Mouse (Mus musculus) CD4-positive naive resting alpha-beta T cell, adult 57 days (primary cell): ENCODE measurements around the gene Fkbpl. TPM values are rescaled to one million over a fixed set of nuclear protein-coding genes. Genes with fewer than 3 reads are reported as not detected.

Source experiments
- total RNA-seq: library from RNA; stranded (reverse); gene quantifications from one replicate; pipeline ENCODE4 v1.2.4, GENCODE M21; 2023

Fkbpl gene
- 3.3 TPM for total RNA-seq

DNA sequence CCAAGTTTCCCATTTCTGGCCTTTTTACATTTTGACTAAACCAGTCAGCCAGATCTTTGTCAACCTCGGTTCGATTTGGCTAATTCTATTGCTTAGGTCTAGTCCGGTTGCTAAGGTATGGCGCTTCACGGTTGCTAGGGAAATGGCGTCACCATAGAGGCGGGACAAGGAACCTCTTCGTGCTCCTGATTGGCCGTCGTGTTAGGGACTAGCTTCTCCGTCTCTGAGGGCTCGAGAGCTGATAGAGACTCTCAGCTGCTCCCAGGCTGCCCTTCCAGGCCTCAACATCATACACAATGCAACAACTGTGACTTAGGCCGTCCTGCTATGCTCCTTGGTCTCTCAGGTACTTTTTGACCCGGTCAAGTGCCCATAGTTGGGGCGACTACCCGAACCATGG lies at the start of gene Fkbpl:
Gene Fkbpl (plus strand): TSS at position 157 of the 400 bp plus-strand sequence.

DNA sequence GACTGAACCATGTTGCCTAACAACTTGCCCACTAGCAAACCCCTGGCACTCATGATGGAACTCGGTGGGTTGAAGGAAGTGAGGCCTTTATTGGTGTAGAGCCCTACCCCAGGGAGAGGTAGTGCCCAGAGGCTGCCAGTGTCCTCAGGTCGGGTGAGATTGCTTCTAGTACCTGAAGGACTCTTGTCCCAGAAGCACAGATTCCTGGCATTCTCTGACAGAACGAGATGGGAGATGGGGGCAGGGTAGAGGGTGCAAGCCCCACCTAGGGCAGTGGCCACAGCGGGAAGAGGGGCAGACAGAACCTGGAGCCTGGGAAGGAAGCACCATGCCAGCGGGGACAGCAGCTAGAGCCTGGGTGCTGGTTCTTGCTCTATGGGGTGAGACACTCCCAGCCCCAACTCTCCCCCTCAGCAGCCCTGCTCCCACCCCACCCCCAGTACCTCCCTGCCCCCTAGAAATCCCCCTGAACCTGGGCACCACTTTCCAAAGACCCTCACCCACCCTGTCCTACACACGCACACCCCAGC lies 46.9 kb upstream of the Fkbpl start, which contains the start of gene Ager:
Gene Ager (plus strand): TSS at position 297 of the 530 bp plus-strand sequence.

DNA sequence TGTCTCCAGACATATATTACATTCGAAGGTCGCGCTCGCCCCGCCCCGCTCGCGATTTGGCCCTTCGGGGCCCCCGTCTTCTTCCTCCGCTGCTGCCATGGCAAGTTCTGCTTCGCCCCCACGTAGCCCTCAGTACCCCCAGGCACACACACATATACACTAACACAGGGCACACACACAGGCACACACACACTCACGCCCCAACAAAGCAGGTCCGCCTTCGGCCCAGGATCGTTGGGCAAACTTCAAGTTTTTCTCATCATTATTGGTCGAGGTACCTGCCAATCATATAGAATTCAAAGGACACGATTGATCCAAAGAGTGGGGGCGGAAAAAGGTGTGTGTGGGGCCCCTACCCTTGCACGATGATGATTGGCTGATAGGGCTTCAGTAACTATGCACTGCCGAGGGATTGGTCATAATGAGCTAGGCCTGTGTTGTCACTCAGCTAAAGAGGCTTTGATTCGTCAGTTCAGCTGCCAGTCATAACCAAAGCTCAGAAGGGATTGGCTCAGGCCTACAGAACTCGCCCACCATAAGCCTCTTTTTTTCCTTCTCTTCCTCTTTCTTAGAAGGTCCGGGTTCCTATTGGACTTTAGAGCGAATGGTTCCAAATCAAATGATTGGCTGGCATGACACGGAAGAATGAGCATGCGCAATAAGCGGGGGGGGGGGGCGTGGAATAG lies 41.0 kb upstream of the Fkbpl start, which contains the start of gene Rnf5:
Gene Rnf5 (minus strand): TSS at position 316 of the 686 bp plus-strand sequence.

DNA sequence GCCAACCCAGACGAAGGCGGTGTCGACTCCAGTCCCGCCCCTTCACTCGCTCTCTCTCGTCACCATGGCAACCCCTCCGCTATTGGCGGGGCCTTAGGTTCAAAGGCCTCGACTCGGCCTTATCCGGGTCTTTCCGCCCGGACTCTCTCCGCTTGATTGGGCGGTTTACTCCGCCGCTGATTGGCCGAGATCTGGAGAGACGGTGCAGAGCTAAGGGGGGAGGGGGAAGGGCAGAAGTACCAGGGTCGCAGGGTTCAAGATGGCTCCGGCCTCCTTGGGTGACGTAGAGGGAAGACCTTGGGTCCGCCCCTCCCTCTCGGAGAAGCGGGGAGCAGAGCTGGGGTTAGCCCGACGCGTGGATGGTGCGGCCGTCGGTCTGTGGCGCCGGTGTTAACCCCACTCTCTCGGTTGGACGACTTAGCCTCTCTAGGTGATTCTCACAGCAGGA lies 40.5 kb upstream of the Fkbpl start, which contains the start of gene Agpat1:
Gene Agpat1 (plus strand): TSS at position 202 of the 448 bp plus-strand sequence.

DNA sequence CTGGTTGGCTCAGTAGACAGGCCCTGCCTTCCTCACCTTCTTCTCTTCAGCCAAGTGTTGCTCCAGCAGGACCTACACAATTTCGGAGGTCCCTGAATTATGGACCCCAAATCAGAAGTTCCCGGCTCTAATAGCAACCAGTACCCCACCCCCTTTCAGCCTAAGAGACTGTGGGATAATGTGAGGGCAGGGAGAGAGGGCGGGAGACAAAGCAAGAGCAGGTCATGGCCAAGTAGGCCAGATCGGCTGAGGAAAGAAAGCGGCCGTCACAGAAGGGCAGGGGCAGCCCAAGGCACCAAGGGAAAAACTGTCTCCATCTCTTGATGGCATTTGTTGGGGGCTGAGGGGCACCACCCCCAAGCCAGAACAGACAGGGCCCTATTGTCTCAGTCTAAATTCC lies 28.7 kb upstream of the Fkbpl start, which contains the start of gene Egfl8:
Gene Egfl8 (minus strand): TSS at position 101 of the 400 bp plus-strand sequence.

DNA sequence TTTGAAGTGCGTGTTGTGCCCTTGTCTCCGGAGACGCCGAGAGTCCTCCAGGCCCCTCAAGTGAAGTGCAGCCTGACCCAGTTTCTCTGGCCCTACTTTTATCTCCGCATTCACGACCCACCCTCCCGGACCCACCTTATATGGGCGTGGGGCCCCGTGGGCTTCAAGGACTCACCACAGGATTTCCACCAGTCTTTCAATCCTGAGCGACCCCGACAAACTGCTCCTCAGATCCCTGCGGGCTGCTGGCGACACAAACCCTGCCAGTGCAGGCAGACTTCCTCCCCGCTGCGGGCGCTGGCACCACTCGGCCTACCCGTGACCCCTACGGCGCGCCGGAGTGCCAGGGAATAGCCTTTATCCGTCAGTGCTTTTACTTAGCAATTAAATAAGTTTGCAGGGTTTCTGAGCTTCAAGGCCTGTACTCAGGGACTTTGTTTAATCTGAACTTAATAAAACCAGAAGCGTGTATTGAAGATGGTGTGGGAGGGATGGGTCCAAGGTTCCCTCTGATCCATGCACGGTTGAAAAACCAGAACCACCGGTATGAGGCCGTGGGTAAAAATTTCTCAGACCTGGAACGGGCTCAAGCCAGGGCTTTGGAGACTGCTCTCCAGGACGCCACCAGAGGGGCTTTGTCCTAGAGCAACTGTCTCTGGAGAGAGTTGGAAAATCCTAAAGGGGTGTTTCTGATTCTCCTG lies 16.5 kb upstream of the Fkbpl start, which contains the start of gene Ppt2:
Gene Ppt2 (minus strand): TSS at position 568 of the 701 bp plus-strand sequence.

DNA sequence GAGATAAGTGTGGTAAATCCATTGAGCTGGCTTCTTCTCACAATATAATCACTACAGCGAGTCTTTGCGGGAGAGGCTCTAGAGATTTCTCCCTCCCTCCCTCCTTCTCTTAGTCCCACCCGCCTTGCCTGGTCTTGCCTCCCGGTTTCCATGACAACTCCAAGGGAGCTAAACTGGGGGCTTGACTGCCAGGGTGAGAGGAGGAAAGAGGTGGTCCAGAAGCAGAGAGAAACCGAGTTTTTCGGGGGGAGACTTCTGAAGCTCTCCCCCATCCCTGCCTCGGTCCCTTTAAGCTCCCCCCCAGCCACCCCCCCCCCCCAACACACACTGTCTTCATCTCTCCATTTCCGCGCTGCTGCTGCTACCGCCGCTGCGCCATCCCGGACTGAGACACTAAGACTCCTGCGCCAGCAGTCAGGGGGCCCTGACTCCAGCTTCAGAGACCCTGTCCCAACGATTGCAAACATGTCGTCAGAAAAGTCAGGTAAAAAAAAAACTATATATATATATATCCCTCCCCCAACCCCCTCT lies 15.3 kb upstream of the Fkbpl start, which contains the start of gene Prrt1:
Gene Prrt1 (plus strand): TSS at position 313 of the 531 bp plus-strand sequence.

DNA sequence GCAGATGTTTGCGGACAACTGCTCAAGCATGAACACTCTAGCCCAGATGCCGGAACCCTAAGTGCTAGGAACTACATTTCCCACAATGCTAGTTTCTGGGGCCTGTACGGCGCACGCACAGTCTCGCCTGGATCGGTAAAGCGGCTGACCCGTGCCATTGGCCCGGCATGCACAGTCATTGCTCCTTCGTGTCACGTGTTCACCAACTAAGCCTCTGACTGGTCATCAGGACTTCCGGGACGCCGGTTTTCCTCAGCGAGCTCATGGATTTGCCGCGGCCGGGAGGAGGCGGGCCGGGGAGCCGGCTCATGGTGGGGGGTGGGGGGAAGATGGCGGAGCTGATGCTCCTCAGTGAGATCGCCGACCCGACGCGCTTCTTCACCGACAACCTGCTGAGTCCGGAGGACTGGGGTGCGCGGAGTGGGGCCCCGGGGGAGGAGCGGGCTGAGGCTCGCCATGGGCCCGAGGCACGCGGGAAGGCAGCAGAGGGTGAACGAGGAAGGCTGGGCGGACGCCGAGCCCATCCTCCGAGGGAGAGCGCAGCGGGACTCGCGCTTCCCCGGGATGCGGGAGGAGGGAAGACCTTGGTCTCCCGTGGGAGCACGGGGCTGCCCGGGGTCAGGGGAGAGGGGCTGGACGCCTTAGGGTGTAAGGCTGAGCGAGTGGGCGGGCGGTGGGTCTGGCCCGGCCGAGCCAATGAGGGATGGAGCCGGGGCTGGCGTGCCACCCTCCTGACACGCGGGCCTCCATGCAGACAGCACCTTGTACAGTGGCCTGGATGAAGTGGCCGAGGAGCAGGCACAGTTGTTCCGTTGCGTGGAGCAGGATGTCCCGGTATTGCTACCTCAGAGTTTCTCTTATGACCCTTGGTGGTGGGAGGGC lies 2.6 kb downstream of the Fkbpl start, which contains the start of gene Atf6b:
Gene Atf6b (plus strand): TSS at position 241 of the 882 bp plus-strand sequence.

DNA sequence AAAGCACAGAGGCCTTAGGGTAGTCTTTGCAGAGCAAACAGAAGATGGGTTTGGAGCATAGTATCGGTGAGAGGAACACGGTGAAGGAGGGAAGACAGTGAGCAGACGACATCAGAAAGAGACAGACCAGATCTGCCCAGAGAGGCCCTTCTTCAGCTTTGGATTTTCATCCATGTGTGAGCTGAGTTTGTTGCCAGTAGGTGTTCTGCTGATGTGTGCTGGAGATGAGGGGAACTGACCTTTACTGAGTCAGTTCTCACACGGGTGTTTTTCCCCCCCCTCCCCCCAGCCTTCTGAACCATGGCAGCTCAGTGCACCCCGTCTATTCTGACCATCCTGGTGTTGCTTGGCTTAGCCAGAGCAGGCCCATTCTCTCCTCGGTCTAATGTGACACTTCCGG lies 25.7 kb downstream of the Fkbpl start, which contains the start of gene Tnxb:
Gene Tnxb (plus strand): TSS at position 301 of the 400 bp plus-strand sequence.

Other genes with a start within 250 kb of the Fkbpl start
- gene BC051142, start 245.9 kb upstream of the Fkbpl start, total RNA-seq = 1.2 TPM
- not detected for gene Btnl4, start 167.4 kb upstream of the Fkbpl start, total RNA-seq
- not detected for gene Btnl6, start 127.4 kb upstream of the Fkbpl start, total RNA-seq
- gene Notch4, start 80.5 kb upstream of the Fkbpl start, total RNA-seq = 1.6 TPM
- 251 TPM for gene Gpsm3, start 55.0 kb upstream of the Fkbpl start, total RNA-seq
- 61.0 TPM for gene Pbx2, start 53.5 kb upstream of the Fkbpl start, total RNA-seq
- gene Ager, start 46.9 kb upstream of the Fkbpl start, total RNA-seq = 9.5 TPM
- gene Rnf5, start 41.1 kb upstream of the Fkbpl start, total RNA-seq = 32.8 TPM
- 49.9 TPM for gene Agpat1, start 40.5 kb upstream of the Fkbpl start, total RNA-seq
- gene Egfl8, start 28.8 kb upstream of the Fkbpl start, total RNA-seq = 4.7 TPM
- gene Ppt2, start 16.3 kb upstream of the Fkbpl start, total RNA-seq = 26.0 TPM
- gene Prrt1, start 15.2 kb upstream of the Fkbpl start, total RNA-seq = 7.4 TPM
- gene Atf6b, start 2.4 kb downstream of the Fkbpl start, total RNA-seq = 50.7 TPM
- gene Tnxb, start 25.8 kb downstream of the Fkbpl start, total RNA-seq = 0.98 TPM
- gene C4b, start 99.1 kb downstream of the Fkbpl start, total RNA-seq = 4.4 TPM
- 0.33 TPM for gene Cyp21a1, start 159.8 kb downstream of the Fkbpl start, total RNA-seq
- gene Stk19, start 192.2 kb downstream of the Fkbpl start, total RNA-seq = 51.0 TPM
- gene Dxo, start 192.3 kb downstream of the Fkbpl start, total RNA-seq = 96.6 TPM
- 117 TPM for gene Skiv2l, start 205.4 kb downstream of the Fkbpl start, total RNA-seq
- 27.3 TPM for gene Nelfe, start 205.6 kb downstream of the Fkbpl start, total RNA-seq
- 2.4 TPM for gene Cfb, start 217.8 kb downstream of the Fkbpl start, total RNA-seq
- 4.9 TPM for gene Zbtb12, start 234.7 kb downstream of the Fkbpl start, total RNA-seq
- gene Gm20547, start 237.3 kb downstream of the Fkbpl start, total RNA-seq = 1.2 TPM